Mouse (Mus musculus): ENCODE measurements around the gene App. TPM values are rescaled to one million over a fixed set of nuclear protein-coding genes. Genes with fewer than 3 reads are reported as not detected.

The App gene
- polyA plus RNA-seq, 1 experiment from 2014 or later = 180 TPM

- 98% methylated on average over 3 of the region's 3 CpGs for WGBS
- Histone ChIP-seq H3K4me1 (0 out of 2 replicates have a peak, but pooled peaks cover 3% of the 10 kb centered on the region), H3K9me3 (no peaks in the 10 kb centered on the region), H3K27me3 (no peaks in the 10 kb centered on the region), H3K27ac (no peak overlapping the region), H3K9ac (no peak overlapping the region), H3K4me3 (no peak overlapping the region), H3K36me3 (peaks cover 24% of the 10 kb centered on the region), H3K4me2 (replicated peaks) (no peak overlapping the region)
- no peak for ATAC-seq (ENCODE audit: low FRiP score, low read depth)
Observed at GRCm38 (mm10) chr16:84985340-84985739, 188.2 kb downstream of the App start.

GRCm38 (mm10) chr16:84983428-84983827 lies 190.1 kb downstream of the App start:
- peaks cover 20% of the 10 kb centered on the region for H3K36me3 ChIP-seq
- H3K4me2 ChIP-seq (replicated peaks) = no peak overlapping the region
- H3K4me3 ChIP-seq = no peak overlapping the region
- H3K4me1 ChIP-seq = 0 out of 2 replicates have a peak, but pooled peaks cover 3% of the 10 kb centered on the region
- H3K27me3 ChIP-seq = no peaks in the 10 kb centered on the region
- no peaks in the 10 kb centered on the region for H3K9me3 ChIP-seq
- 84% methylated on average over 3 of the region's 3 CpGs for WGBS
- H3K27ac ChIP-seq = no peak overlapping the region
- no peak for ATAC-seq (ENCODE audit: low FRiP score, low read depth)
- no peak overlapping the region for H3K9ac ChIP-seq

DNA sequence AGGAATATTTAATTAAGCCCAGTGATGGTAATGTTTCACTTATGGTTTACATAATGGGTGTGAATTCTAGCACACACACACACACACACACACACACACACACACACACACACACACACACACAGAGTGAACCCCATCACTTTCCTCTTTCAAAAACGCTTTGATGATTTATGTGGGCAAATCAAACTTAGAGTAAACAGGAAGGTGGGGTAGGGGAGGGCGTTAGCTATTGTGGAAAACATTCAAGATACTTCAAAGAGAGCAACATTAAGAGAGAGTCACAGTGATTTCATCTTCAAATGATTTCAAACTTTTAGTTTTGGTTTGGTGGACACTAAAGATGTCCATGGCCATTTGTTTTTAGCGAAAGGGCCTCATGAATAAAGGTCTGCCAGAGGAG lies 191.0 kb downstream of the App start:
- Histone ChIP-seq H3K9ac (no peak overlapping the region), H3K4me2 (replicated peaks) (no peak overlapping the region), H3K4me1 (0 out of 2 replicates have a peak, but pooled peaks cover 3% of the 10 kb centered on the region), H3K27ac (no peak overlapping the region), H3K27me3 (no peaks in the 10 kb centered on the region), H3K36me3 (peaks cover 19% of the 10 kb centered on the region), H3K9me3 (no peaks in the 10 kb centered on the region), H3K4me3 (no peak overlapping the region)
- no peak for ATAC-seq (ENCODE audit: low FRiP score, low read depth)
- WGBS = 72% methylated on average over 3 of the region's 3 CpGs

DNA sequence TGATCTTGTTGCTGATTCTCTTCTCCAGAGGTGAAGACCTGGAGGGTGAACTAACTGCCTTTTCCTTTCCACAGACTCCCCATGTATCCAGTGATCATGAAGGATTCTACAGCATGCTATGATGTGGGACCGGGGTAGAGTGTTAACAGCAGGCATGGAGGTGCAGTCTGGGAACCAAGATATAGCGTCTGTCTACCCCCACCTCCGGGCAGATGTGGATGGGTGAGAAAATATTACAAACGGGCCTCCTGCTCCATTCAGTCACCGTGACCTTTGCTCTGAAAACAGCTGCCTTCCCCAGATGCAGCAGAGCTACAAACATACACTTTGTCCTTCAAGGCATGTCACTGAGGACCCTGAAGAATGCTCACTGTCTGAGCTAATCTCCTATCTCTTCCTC lies 195.0 kb downstream of the App start:
- H3K9me3 ChIP-seq = no peaks in the 10 kb centered on the region
- 71% methylated on average over 5 of the region's 5 CpGs for WGBS
- no peaks in the 10 kb centered on the region for H3K4me1 ChIP-seq
- H3K27me3 ChIP-seq = no peaks in the 10 kb centered on the region
- no peak overlapping the region for H3K27ac ChIP-seq
- H3K4me2 ChIP-seq (replicated peaks) = no peak overlapping the region
- ATAC-seq (ENCODE audit: low FRiP score, low read depth) = no peak
- peaks cover 38% of the 10 kb centered on the region for H3K36me3 ChIP-seq
- H3K9ac ChIP-seq = no peak overlapping the region
- H3K4me3 ChIP-seq = no peak overlapping the region

DNA sequence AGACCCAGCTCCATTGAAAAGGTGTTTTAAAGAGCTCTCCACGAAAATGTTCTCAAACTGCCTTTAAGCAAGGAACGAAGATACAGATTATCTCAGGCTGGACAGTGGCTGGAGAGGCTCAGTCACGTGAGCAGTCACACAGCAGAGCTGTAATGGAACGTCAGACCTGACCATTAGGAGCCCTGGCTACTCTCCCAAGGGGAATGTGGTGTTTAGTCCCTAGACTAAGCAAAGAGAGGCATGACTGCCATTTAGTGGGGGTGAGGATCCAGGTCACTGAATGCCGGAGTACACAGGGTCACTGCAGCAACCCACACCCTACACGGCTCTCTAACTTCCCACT lies 199.4 kb downstream of the App start:
- 88% methylated on average over 6 of the region's 6 CpGs for WGBS
- no peak overlapping the region for H3K27ac ChIP-seq
- no peak overlapping the region for H3K9ac ChIP-seq
- no peak overlapping the region for H3K4me2 ChIP-seq (replicated peaks)
- no peak for ATAC-seq (ENCODE audit: low FRiP score, low read depth)
- H3K4me1 ChIP-seq = 0 out of 2 replicates have a peak, but pooled peaks cover 3% of the 10 kb centered on the region
- H3K4me3 ChIP-seq = no peak overlapping the region
- H3K36me3 ChIP-seq = peaks cover 59% of the 10 kb centered on the region
- H3K9me3 ChIP-seq = no peaks in the 10 kb centered on the region
- H3K27me3 ChIP-seq = no peaks in the 10 kb centered on the region

GRCm38 (mm10) chr16:84973446-84974175 lies 200.0 kb downstream of the App start:
- Histone ChIP-seq H3K9ac (no peak overlapping the region), H3K4me2 (replicated peaks) (no peak overlapping the region), H3K4me1 (0 out of 2 replicates have a peak, but pooled peaks cover 3% of the 10 kb centered on the region), H3K4me3 (no peak overlapping the region), H3K9me3 (no peaks in the 10 kb centered on the region), H3K27ac (no peak overlapping the region), H3K27me3 (no peaks in the 10 kb centered on the region), H3K36me3 (peaks cover 63% of the 10 kb centered on the region)
- no peak for ATAC-seq (ENCODE audit: low FRiP score, low read depth)
- WGBS = 91% methylated on average over 15 of the region's 15 CpGs

GRCm38 (mm10) chr16:84971535-84972330 lies 201.8 kb downstream of the App start:
- 70% methylated on average over 16 of the region's 16 CpGs for WGBS

GRCm38 (mm10) chr16:84969026-84969425 lies 204.5 kb downstream of the App start:
- H3K4me2 ChIP-seq (replicated peaks) = no peak overlapping the region
- no peaks in the 10 kb centered on the region for H3K9me3 ChIP-seq
- H3K9ac ChIP-seq = no peak overlapping the region
- H3K4me1 ChIP-seq = 0 out of 2 replicates have a peak, but pooled peaks cover 3% of the 10 kb centered on the region
- H3K4me3 ChIP-seq = no peak overlapping the region
- ATAC-seq (ENCODE audit: low FRiP score, low read depth) = no peak
- no peaks in the 10 kb centered on the region for H3K27me3 ChIP-seq
- no peak overlapping the region for H3K27ac ChIP-seq
- WGBS = 94% methylated on average over 7 of the region's 7 CpGs
- peaks cover 53% of the 10 kb centered on the region for H3K36me3 ChIP-seq

More at GRCm38 (mm10) chr16:84971535-84972330, 201.8 kb downstream of the App start:
- Histone ChIP-seq H3K27ac (no peak overlapping the region), H3K9ac (no peak overlapping the region), H3K36me3 (peaks cover 61% of the 10 kb centered on the region), H3K9me3 (no peaks in the 10 kb centered on the region), H3K4me3 (no peak overlapping the region), H3K4me2 (replicated peaks) (no peak overlapping the region), H3K4me1 (0 out of 2 replicates have a peak, but pooled peaks cover 3% of the 10 kb centered on the region), H3K27me3 (no peaks in the 10 kb centered on the region)
- ATAC-seq (ENCODE audit: low FRiP score, low read depth) = no peak

GRCm38 (mm10) chr16:84966983-84967382 lies 206.6 kb downstream of the App start:
- no peak overlapping the region for H3K9ac ChIP-seq
- H3K4me3 ChIP-seq = no peak overlapping the region
- no peaks in the 10 kb centered on the region for H3K27me3 ChIP-seq
- no peak for ATAC-seq (ENCODE audit: low FRiP score, low read depth)
- WGBS = 91% methylated on average over 4 of the region's 4 CpGs
- H3K36me3 ChIP-seq = peaks cover 62% of the 10 kb centered on the region
- no peak overlapping the region for H3K27ac ChIP-seq
- H3K9me3 ChIP-seq = no peaks in the 10 kb centered on the region
- 0 out of 2 replicates have a peak, but pooled peaks cover 1% of the 10 kb centered on the region for H3K4me1 ChIP-seq
- H3K4me2 ChIP-seq (replicated peaks) = no peak overlapping the region

GRCm38 (mm10) chr16:84966096-84966495 lies 207.5 kb downstream of the App start:
- Histone ChIP-seq H3K27ac (no peak overlapping the region), H3K4me1 (no peaks in the 10 kb centered on the region), H3K4me3 (no peak overlapping the region), H3K27me3 (no peaks in the 10 kb centered on the region), H3K9ac (no peak overlapping the region), H3K9me3 (no peaks in the 10 kb centered on the region), H3K36me3 (peaks cover 68% of the 10 kb centered on the region), H3K4me2 (replicated peaks) (no peak overlapping the region)
- no peak for ATAC-seq (ENCODE audit: low FRiP score, low read depth)
- 51% methylated on average over 13 of the region's 13 CpGs for WGBS

- Histone ChIP-seq H3K27me3 (no peaks in the 10 kb centered on the region), H3K9ac (no peak overlapping the region), H3K9me3 (no peaks in the 10 kb centered on the region), H3K4me1 (no peaks in the 10 kb centered on the region), H3K27ac (no peak overlapping the region), H3K4me2 (replicated peaks) (no peak overlapping the region), H3K36me3 (peaks cover 76% of the 10 kb centered on the region), H3K4me3 (no peak overlapping the region)
- WGBS = 85% methylated on average over 9 of the region's 9 CpGs
- ATAC-seq (ENCODE audit: low FRiP score, low read depth) = no peak
Observed at GRCm38 (mm10) chr16:84963960-84964359, 209.6 kb downstream of the App start.

DNA sequence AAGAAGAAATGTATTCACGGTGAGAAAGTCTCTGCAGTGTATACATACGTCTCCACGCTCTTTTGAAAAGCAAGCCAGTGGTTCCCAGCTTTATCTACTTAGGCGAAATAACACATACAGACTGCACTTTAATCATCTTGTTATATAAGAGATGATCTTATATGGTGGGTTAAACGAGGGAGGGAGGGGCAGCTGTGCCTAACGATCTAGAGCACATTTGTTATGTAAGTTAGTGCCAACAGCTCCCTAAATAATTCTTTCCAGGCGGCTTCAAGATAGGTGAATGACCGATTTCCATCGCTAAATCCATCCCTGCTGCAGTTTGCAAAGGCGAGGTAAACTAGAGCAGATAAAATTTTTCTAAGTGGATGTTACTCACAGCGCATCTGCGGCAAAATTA lies 210.0 kb downstream of the App start:
- ATAC-seq (ENCODE audit: low FRiP score, low read depth) = no peak
- Histone ChIP-seq H3K4me1 (no peaks in the 10 kb centered on the region), H3K27ac (no peak overlapping the region), H3K4me2 (replicated peaks) (no peak overlapping the region), H3K4me3 (no peak overlapping the region), H3K9ac (no peak overlapping the region), H3K27me3 (no peaks in the 10 kb centered on the region), H3K9me3 (no peaks in the 10 kb centered on the region), H3K36me3 (peaks cover 73% of the 10 kb centered on the region)
- 80% methylated on average over 12 of the region's 12 CpGs for WGBS
